Mouse (Mus musculus): ENCODE measurements around the gene Plbd2. TPM values are rescaled to one million over a fixed set of nuclear protein-coding genes. Genes with fewer than 3 reads are reported as not detected.

Gene Plbd2
- 16.7 and 19.0 TPM in 2 replicates for polyA plus RNA-seq (2015; fragmentation: Nextera tagmentation; extraction: Ambion mirVana)

DNA sequence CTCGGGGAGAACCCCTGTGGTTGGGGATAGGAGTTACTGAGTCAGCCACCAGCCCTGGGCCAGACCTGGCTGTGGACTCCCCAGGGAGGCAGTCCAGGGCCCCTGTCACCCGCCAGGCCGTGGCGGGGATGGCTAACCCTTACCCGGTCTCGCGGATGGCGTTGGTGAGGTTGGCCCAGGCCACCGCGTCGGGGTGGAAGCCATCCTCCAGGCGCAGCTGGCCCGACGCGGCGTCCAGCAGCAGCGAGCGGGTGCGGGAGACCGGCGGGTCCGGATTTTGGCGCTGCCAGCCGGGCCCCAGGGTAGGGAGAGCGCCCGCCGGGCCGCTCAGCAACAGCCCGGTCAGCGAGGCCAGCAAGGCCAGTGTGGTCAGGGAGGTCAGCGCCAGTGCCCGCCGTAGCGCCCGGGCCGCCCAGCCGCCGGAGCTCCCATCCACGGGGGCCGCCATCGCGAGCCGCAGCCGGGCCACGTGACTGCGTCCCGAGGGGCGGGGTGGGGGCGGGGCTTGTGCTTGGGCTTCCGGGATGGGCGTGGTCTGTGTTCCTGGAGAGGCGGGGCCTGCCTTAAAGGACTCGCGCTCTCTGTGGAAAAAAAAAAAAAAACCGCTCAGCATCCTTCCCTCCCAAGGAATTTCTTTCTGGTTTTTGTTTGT is at the start of gene Plbd2:
Gene Plbd2, minus strand, starts transcription at position 482 of the 652 bp plus-strand sequence.
- Histone ChIP-seq H3K9ac (ENCODE audit: low read depth, low read length) (peak within 1 kb of the TSS; percentile 84), H3K4me3 (ENCODE audit: low read depth, low read length) (peak within 1 kb of the TSS; percentile 84), H3K27me3 (ENCODE audit: control insufficient read depth, insufficient read depth, low read depth, low read length) (no peaks in the 10 kb centered on the region), H3K4me1 (ENCODE audit: control insufficient read depth, low read depth, low read length) (peaks cover 17% of the 10 kb centered on the region), H3K27ac (ENCODE audit: low read length) (peak within 1 kb of the TSS; percentile 10; the same call in 1 of the 2 replicates), H3K4me2 (ENCODE audit: low read depth, low read length) (peak within 1 kb of the TSS; percentile 95), H3K9me3 (replicated peaks; ENCODE audit: control insufficient read depth, low read length) (no peaks in the 10 kb centered on the region), H3K36me3 (ENCODE audit: control insufficient read depth, insufficient read depth) (no peaks in the 10 kb centered on the region)
- under 1% methylated on average over 55 of the region's 55 CpGs for WGBS (ENCODE audit: insufficient replicate concordance)
- peak; percentile 72 for ATAC-seq (ENCODE audit: low read depth)

- WGBS (ENCODE audit: insufficient replicate concordance), result 86% methylated on average over 5 of the region's 5 CpGs
- Histone ChIP-seq H3K27ac (ENCODE audit: low read length) (no peak overlapping the region), H3K9ac (ENCODE audit: low read depth, low read length) (no peak overlapping the region), H3K4me3 (ENCODE audit: low read depth, low read length) (no peak overlapping the region), H3K27me3 (ENCODE audit: control insufficient read depth, insufficient read depth, low read depth, low read length) (no peaks in the 10 kb centered on the region), H3K4me1 (ENCODE audit: control insufficient read depth, low read depth, low read length) (no peaks in the 10 kb centered on the region), H3K36me3 (ENCODE audit: control insufficient read depth, insufficient read depth) (peaks cover 46% of the 10 kb centered on the region), H3K9me3 (replicated peaks; ENCODE audit: control insufficient read depth, low read length) (no peaks in the 10 kb centered on the region), H3K4me2 (ENCODE audit: low read depth, low read length) (no peak overlapping the region)
- ATAC-seq (ENCODE audit: low read depth), result no peak
These were observed 47.2 kb upstream of the Plbd2 start for GRCm38 (mm10) chr5:120550673-120551072.

DNA sequence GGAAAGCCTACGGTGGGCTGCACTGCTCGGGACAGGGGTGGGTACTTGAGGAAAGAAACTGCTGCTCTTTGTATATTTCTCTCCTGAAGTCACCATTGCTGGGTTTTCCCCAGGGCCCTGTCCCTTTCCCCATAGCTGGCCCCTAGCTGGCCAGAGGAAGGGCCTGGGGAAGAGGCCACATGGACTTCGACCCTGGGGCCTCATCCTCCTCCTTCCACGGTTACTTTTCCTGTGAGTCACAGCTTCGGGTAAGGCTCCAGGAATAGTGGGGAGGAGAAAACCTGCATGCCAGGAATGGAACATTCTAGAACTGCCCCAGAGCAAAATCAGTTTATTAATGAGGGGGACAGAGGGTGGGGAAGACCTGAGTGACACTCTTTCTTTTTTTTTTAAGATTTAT is 46.7 kb upstream of the Plbd2 start:
- Histone ChIP-seq H3K27ac (ENCODE audit: low read length) (no peak overlapping the region), H3K9me3 (replicated peaks; ENCODE audit: control insufficient read depth, low read length) (no peaks in the 10 kb centered on the region), H3K4me2 (ENCODE audit: low read depth, low read length) (no peak overlapping the region), H3K4me1 (ENCODE audit: control insufficient read depth, low read depth, low read length) (no peaks in the 10 kb centered on the region), H3K27me3 (ENCODE audit: control insufficient read depth, insufficient read depth, low read depth, low read length) (no peaks in the 10 kb centered on the region), H3K36me3 (ENCODE audit: control insufficient read depth, insufficient read depth) (peaks cover 42% of the 10 kb centered on the region), H3K4me3 (ENCODE audit: low read depth, low read length) (no peak overlapping the region), H3K9ac (ENCODE audit: low read depth, low read length) (no peak overlapping the region)
- no peak for ATAC-seq (ENCODE audit: low read depth)
- WGBS (ENCODE audit: insufficient replicate concordance), result 66% methylated on average over 5 of the region's 5 CpGs

- WGBS (ENCODE audit: insufficient replicate concordance), result 79% methylated on average over 11 of the region's 11 CpGs
- no peak overlapping the region for H3K4me2 ChIP-seq (ENCODE audit: low read depth, low read length)
- no peaks in the 10 kb centered on the region for H3K27me3 ChIP-seq (ENCODE audit: control insufficient read depth, insufficient read depth, low read depth, low read length)
- no peak overlapping the region for H3K4me3 ChIP-seq (ENCODE audit: low read depth, low read length)
- H3K36me3 ChIP-seq (ENCODE audit: control insufficient read depth, insufficient read depth), result peaks cover 35% of the 10 kb centered on the region
- ATAC-seq (ENCODE audit: low read depth), result 0 out of 2 replicates have a peak, but pooled peaks have one; percentile 7
- no peaks in the 10 kb centered on the region for H3K4me1 ChIP-seq (ENCODE audit: control insufficient read depth, low read depth, low read length)
- no peak overlapping the region for H3K9ac ChIP-seq (ENCODE audit: low read depth, low read length)
- H3K9me3 ChIP-seq (replicated peaks; ENCODE audit: control insufficient read depth, low read length), result no peaks in the 10 kb centered on the region
- H3K27ac ChIP-seq (ENCODE audit: low read length), result no peak overlapping the region
These were observed 44.9 kb upstream of the Plbd2 start for GRCm38 (mm10) chr5:120548236-120548850.

- no peak overlapping the region for H3K27ac ChIP-seq (ENCODE audit: low read length)
- H3K27me3 ChIP-seq (ENCODE audit: control insufficient read depth, insufficient read depth, low read depth, low read length), result no peaks in the 10 kb centered on the region
- peaks cover 33% of the 10 kb centered on the region for H3K36me3 ChIP-seq (ENCODE audit: control insufficient read depth, insufficient read depth)
- no peak overlapping the region for H3K4me2 ChIP-seq (ENCODE audit: low read depth, low read length)
- H3K4me1 ChIP-seq (ENCODE audit: control insufficient read depth, low read depth, low read length), result no peaks in the 10 kb centered on the region
- H3K9ac ChIP-seq (ENCODE audit: low read depth, low read length), result no peak overlapping the region
- H3K9me3 ChIP-seq (replicated peaks; ENCODE audit: control insufficient read depth, low read length), result no peaks in the 10 kb centered on the region
- no peak for ATAC-seq (ENCODE audit: low read depth)
- 70% methylated on average over 5 of the region's 5 CpGs for WGBS (ENCODE audit: insufficient replicate concordance)
- H3K4me3 ChIP-seq (ENCODE audit: low read depth, low read length), result no peak overlapping the region
These were observed 33.2 kb upstream of the Plbd2 start for GRCm38 (mm10) chr5:120536632-120537031.

GRCm38 (mm10) chr5:120536046-120536445 is 32.6 kb upstream of the Plbd2 start:
- no peaks in the 10 kb centered on the region for H3K27me3 ChIP-seq (ENCODE audit: control insufficient read depth, insufficient read depth, low read depth, low read length)
- no peaks in the 10 kb centered on the region for H3K9me3 ChIP-seq (replicated peaks; ENCODE audit: control insufficient read depth, low read length)
- ATAC-seq (ENCODE audit: low read depth), result no peak
- peaks cover 31% of the 10 kb centered on the region for H3K36me3 ChIP-seq (ENCODE audit: control insufficient read depth, insufficient read depth)
- H3K27ac ChIP-seq (ENCODE audit: low read length), result no peak overlapping the region
- no peak overlapping the region for H3K4me2 ChIP-seq (ENCODE audit: low read depth, low read length)
- H3K9ac ChIP-seq (ENCODE audit: low read depth, low read length), result no peak overlapping the region
- no peaks in the 10 kb centered on the region for H3K4me1 ChIP-seq (ENCODE audit: control insufficient read depth, low read depth, low read length)
- 81% methylated on average over 13 of the region's 13 CpGs for WGBS (ENCODE audit: insufficient replicate concordance)
- H3K4me3 ChIP-seq (ENCODE audit: low read depth, low read length), result no peak overlapping the region

DNA sequence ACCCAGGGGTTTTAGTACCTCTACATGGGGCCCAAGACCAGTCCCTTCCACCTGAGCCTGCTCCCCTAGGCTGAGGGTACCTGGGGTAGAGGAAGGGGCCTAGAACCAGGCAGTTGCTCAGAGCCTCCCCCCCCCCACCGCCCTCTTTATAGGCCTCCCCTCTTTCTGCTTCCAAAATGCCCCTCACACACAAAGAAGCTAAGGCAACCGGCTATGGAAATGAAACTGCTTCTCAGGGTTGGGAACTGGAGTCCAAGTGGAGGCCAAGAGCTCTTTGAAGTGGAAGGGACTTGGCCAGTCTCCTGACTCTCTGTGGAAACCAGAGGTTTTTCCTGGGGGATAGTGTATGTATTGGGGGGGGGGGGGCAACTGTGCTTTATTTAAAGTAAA is 31.3 kb upstream of the Plbd2 start:
- Histone ChIP-seq H3K27ac (ENCODE audit: low read length) (no peak overlapping the region), H3K4me2 (ENCODE audit: low read depth, low read length) (no peak overlapping the region), H3K9me3 (replicated peaks; ENCODE audit: control insufficient read depth, low read length) (no peaks in the 10 kb centered on the region), H3K4me1 (ENCODE audit: control insufficient read depth, low read depth, low read length) (no peaks in the 10 kb centered on the region), H3K36me3 (ENCODE audit: control insufficient read depth, insufficient read depth) (peaks cover 23% of the 10 kb centered on the region), H3K27me3 (ENCODE audit: control insufficient read depth, insufficient read depth, low read depth, low read length) (no peaks in the 10 kb centered on the region), H3K9ac (ENCODE audit: low read depth, low read length) (no peak overlapping the region), H3K4me3 (ENCODE audit: low read depth, low read length) (no peak overlapping the region)
- 78% methylated on average over 2 of the region's 2 CpGs for WGBS (ENCODE audit: insufficient replicate concordance)
- no peak for ATAC-seq (ENCODE audit: low read depth)

- Histone ChIP-seq H3K4me3 (ENCODE audit: low read depth, low read length) (no peak overlapping the region), H3K27me3 (ENCODE audit: control insufficient read depth, insufficient read depth, low read depth, low read length) (no peaks in the 10 kb centered on the region), H3K4me1 (ENCODE audit: control insufficient read depth, low read depth, low read length) (no peaks in the 10 kb centered on the region), H3K4me2 (ENCODE audit: low read depth, low read length) (no peak overlapping the region), H3K27ac (ENCODE audit: low read length) (no peak overlapping the region), H3K9me3 (replicated peaks; ENCODE audit: control insufficient read depth, low read length) (no peaks in the 10 kb centered on the region), H3K36me3 (ENCODE audit: control insufficient read depth, insufficient read depth) (peaks cover 18% of the 10 kb centered on the region), H3K9ac (ENCODE audit: low read depth, low read length) (no peak overlapping the region)
- ATAC-seq (ENCODE audit: low read depth), result 0 out of 2 replicates have a peak, but pooled peaks have one; percentile 11
- 79% methylated on average over 15 of the region's 15 CpGs for WGBS (ENCODE audit: insufficient replicate concordance)
These were observed 30.8 kb upstream of the Plbd2 start for GRCm38 (mm10) chr5:120534071-120534685.

- Histone ChIP-seq H3K4me1 (ENCODE audit: control insufficient read depth, low read depth, low read length) (no peaks in the 10 kb centered on the region), H3K9me3 (replicated peaks; ENCODE audit: control insufficient read depth, low read length) (no peaks in the 10 kb centered on the region), H3K36me3 (ENCODE audit: control insufficient read depth, insufficient read depth) (no peaks in the 10 kb centered on the region; the same call in 1 of the 2 replicates), H3K9ac (ENCODE audit: low read depth, low read length) (no peak overlapping the region), H3K27ac (ENCODE audit: low read length) (no peak overlapping the region), H3K27me3 (ENCODE audit: control insufficient read depth, insufficient read depth, low read depth, low read length) (no peaks in the 10 kb centered on the region), H3K4me2 (ENCODE audit: low read depth, low read length) (no peak overlapping the region), H3K4me3 (ENCODE audit: low read depth, low read length) (no peak overlapping the region)
- WGBS (ENCODE audit: insufficient replicate concordance), result 63% methylated on average over 8 of the region's 8 CpGs
- ATAC-seq (ENCODE audit: low read depth), result no peak
These were observed 28.2 kb upstream of the Plbd2 start for GRCm38 (mm10) chr5:120531631-120532030.
